1 mouse cellular context compared by ENCODE assay signal in genomic region chr17:71002081-71002743, GRCm38 (mm10).
TF ChIP-seq lines count a peak whose summit lies in the region.

Gene Myom1 (plus strand): TSS chr17:71002633.

TF ChIP-seq in MEL, 35 proteins besides CTCF, POLR2A, EP300 and RAD21 (continued from another document):
- TF ChIP-seq GATA1 (IDR thresholded peaks at IDR 0.05; ENCODE audit: low read depth, low read length) (no peak), MYC (IDR thresholded peaks at IDR 0.05; ENCODE audit: low read depth, low read length) (peak; percentile 69; the same call in 1 of the 2 replicates), CHD1 (IDR thresholded peaks at IDR 0.05; ENCODE audit: low read depth, low read length) (peak; percentile 99), MEF2A (IDR thresholded peaks at IDR 0.05; ENCODE audit: extremely low read depth, insufficient replicate concordance, low read depth, low read length, poor library complexity, severe bottlenecking) (no peak), SIN3A (IDR thresholded peaks at IDR 0.05; ENCODE audit: low read length) (peak; percentile 78)
